Mouse (Mus musculus) CH12.LX (cell line): ENCODE data around the gene Fus.

Experiments
- CHD1 ChIP-seq: IDR thresholded peaks from 2 replicates; pipeline ENCODE4 v1.6.1; 2012; ENCODE audit warnings: low read depth, low read length, improper control_type of control experiment, inconsistent platforms
- CTCF ChIP-seq, 2 experiments: IDR thresholded peaks in 1 of 2; conservative IDR thresholded peaks in 1 of 2; 2 replicates each; pipeline ENCODE4 v1.5.1; 2011 to 2012; ENCODE audit warnings: low read depth in 2 of 2, low read length in 2 of 2, improper control_type of control experiment in 1 of 2, inconsistent platforms in 1 of 2, mild to moderate bottlenecking in 1 of 2, moderate library complexity in 1 of 2
- EP300 ChIP-seq: IDR thresholded peaks from 2 replicates; pipeline ENCODE4 v1.6.1; 2011; ENCODE audit warnings: low read length, improper control_type of control experiment
- HCFC1 ChIP-seq: IDR thresholded peaks from 2 replicates; pipeline ENCODE4 v1.6.1; 2012; ENCODE audit warnings: low read depth, mild to moderate bottlenecking, inconsistent platforms, low read length, improper control_type of control experiment
- MAX ChIP-seq: IDR thresholded peaks from 2 replicates; pipeline ENCODE4 v1.6.1; 2011; ENCODE audit warnings: low read length, improper control_type of control experiment
- MYC ChIP-seq: IDR thresholded peaks from 2 replicates; pipeline ENCODE4 v1.6.1; 2011; ENCODE audit warnings: low read depth, mild to moderate bottlenecking, improper control_type of control experiment, low read length
- NELFE ChIP-seq: IDR thresholded peaks from 2 replicates; pipeline ENCODE4 v1.6.1; 2011; ENCODE audit warnings: low read depth, low read length, improper control_type of control experiment
- POLR2A ChIP-seq: IDR thresholded peaks from 2 replicates; pipeline ENCODE4 v1.6.1; 2011; ENCODE audit warnings: low read depth, mild to moderate bottlenecking, improper control_type of control experiment, low read length
- TBP ChIP-seq: conservative IDR thresholded peaks from 2 replicates; pipeline ENCODE4 v1.6.1; 2011; ENCODE audit warnings: low read depth, low read length, improper control_type of control experiment

- TF ChIP-seq HCFC1: no peak
- TF ChIP-seq CTCF (conservative IDR thresholded peaks at IDR 0.05 in 1 of 2, IDR thresholded peaks at IDR 0.05 in 1 of 2; ENCODE audit: low read depth in 2 of 2, low read length in 2 of 2): no peak
- no peak for TF ChIP-seq POLR2A
- TF ChIP-seq EP300: no peak
- TF ChIP-seq MAX: no peak
- no peak for TF ChIP-seq TBP
- no peak for TF ChIP-seq MYC
- TF ChIP-seq CHD1: no peak
- TF ChIP-seq NELFE: no peak
Measured at GRCm38 (mm10) chr7:127928596-127928995, 38.7 kb upstream of the Fus start.
